8 mouse cellular contexts compared by ENCODE assay signal in genomic region chr11:54236939-54237338, GRCm38 (mm10).
DNase-seq lines count a peak whose midpoint lies in the region.
"Had no signal": no experiment of that assay in that cellular context is flagged by ENCODE, and none has a peak within 500 bp of the region (broad histone marks: within the 10 kb centered on the region; RNA-seq: fewer than 3 reads in every experiment).

No protein-coding gene starts in this region.

- DNase-seq in urinary bladder, postnatal 14 days (ENCODE audit: low spot score), result peak; percentile 18
- DNase-seq in urinary bladder, adult 18-20 months (ENCODE audit: low spot score in 2 of 2), result no peak
- peak; percentile 28 to 54 for DNase-seq in cerebellum, postnatal 25 days
- DNase-seq in induced T-regulatory cell, adult 2 months (ENCODE audit: low read depth), result peak; percentile 44
- no peak for DNase-seq in frontal cortex, postnatal 25 days (ENCODE audit: low spot score in 2 of 2)
- no peak for DNase-seq in layer of hippocampus, adult 9-11 months
- no peak for DNase-seq in spleen, postnatal 4 days (ENCODE audit: low spot score in 2 of 2)
- DNase-seq: liver, embryonic 13.5 days had no signal

Comparison
In these comparisons a context has a peak if more than half of its experiments do, and no peak if none do; other contexts are left out.
1. DNase-seq: peak in urinary bladder, postnatal 14 days (single experiment), cerebellum, postnatal 25 days (2 of 2) and induced T-regulatory cell, adult 2 months (single experiment); none in urinary bladder, adult 18-20 months (0 of 2), frontal cortex, postnatal 25 days (0 of 2), layer of hippocampus, adult 9-11 months (single experiment) and spleen, postnatal 4 days (0 of 2).